12 mouse cellular contexts compared by ENCODE assay signal in the genomic region with DNA sequence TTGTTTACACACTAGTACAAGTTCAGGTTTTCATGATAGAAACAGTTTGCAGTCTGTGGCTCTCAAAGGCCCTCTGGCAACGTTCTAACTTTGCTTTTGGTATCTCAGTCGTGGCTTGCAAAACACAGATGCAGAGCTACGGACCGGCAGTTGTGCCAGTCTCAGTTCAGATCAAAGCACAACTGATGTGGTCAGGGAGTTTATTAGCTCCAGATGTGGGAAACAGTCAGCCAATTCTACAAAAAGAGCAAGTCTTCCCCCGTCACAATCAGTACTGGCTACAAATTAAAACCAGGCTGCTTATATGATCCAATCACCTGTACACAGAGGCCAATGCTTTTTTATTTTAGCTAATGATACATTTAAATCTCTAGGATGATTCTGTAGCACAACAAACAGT.
DNase-seq lines count a peak whose midpoint lies in the region; ATAC-seq lines count a peak whose summit lies in the region.
"Had no signal": no experiment of that assay in that cellular context is flagged by ENCODE, and none has a peak within 500 bp of the region (broad histone marks: within the 10 kb centered on the region; RNA-seq: fewer than 3 reads in every experiment).

No protein-coding gene starts in this region.

- ATAC-seq in kidney, embryonic 16.5 days (ENCODE audit: low FRiP score, low TSS enrichment): no peak
- no peak for ATAC-seq in midbrain, embryonic 13.5 days
- no peak for ATAC-seq in heart, embryonic 11.5 days (replicated peaks; ENCODE audit: insufficient number of reproducible peaks, low FRiP score, low TSS enrichment)

- H3K4me3 ChIP-seq in kidney, embryonic 16.5 days (ENCODE audit: low read length): no peak overlapping the region
- no peak overlapping the region for H3K4me3 ChIP-seq in midbrain, embryonic 13.5 days (replicated peaks)
- H3K4me3 ChIP-seq in heart, embryonic 11.5 days (ENCODE audit: low read depth, low read length): no peak overlapping the region
- H3K4me3 ChIP-seq: megakaryocyte, embryonic 14.5 days had no signal

- H3K9me3 ChIP-seq in kidney, embryonic 16.5 days (ENCODE audit: low read length): no peaks in the 10 kb centered on the region
- no peaks in the 10 kb centered on the region for H3K9me3 ChIP-seq in midbrain, embryonic 13.5 days
- H3K9me3 ChIP-seq in heart, embryonic 11.5 days (replicated peaks; ENCODE audit: control insufficient read depth, low read length): no peaks in the 10 kb centered on the region
- H3K9me3 ChIP-seq: megakaryocyte, embryonic 14.5 days had no signal

- H3K9ac ChIP-seq in kidney, embryonic 16.5 days (replicated peaks; ENCODE audit: low read length): no peak overlapping the region
- H3K9ac ChIP-seq in midbrain, embryonic 13.5 days (replicated peaks): no peak overlapping the region
- H3K9ac ChIP-seq in heart, embryonic 11.5 days (ENCODE audit: low read depth, low read length): no peak overlapping the region

- DNase-seq in kidney, adult 11 months: no peak
- peak; percentile 22 for DNase-seq in T-cell, adult 2 months (ENCODE audit: low spot score)
- DNase-seq in forelimb bud, embryonic 11.5 days (ENCODE audit: low read depth, low spot score): peak; percentile 91
- no peak for DNase-seq in liver
- no peak for DNase-seq in frontal cortex, postnatal 10 days (ENCODE audit: low spot score in 2 of 2)
- DNase-seq: adrenal gland, adult 8-10 months; kidney, adult 8-10 months; thymus, postnatal 25 days had no signal

- H3K4me2 ChIP-seq in kidney, embryonic 16.5 days (replicated peaks; ENCODE audit: low read depth, low read length): no peak overlapping the region
- H3K4me2 ChIP-seq in midbrain, embryonic 13.5 days (replicated peaks): 0 out of 2 replicates have a peak overlapping the region, but pooled peaks have one; percentile 26
- H3K4me2 ChIP-seq in heart, embryonic 11.5 days: no peak overlapping the region

- no peaks in the 10 kb centered on the region for H3K36me3 ChIP-seq in kidney, embryonic 16.5 days (ENCODE audit: insufficient read depth, low read length)
- H3K36me3 ChIP-seq in midbrain, embryonic 13.5 days: no peaks in the 10 kb centered on the region
- H3K36me3 ChIP-seq in heart, embryonic 11.5 days (ENCODE audit: control insufficient read depth, insufficient read depth, low read length): no peaks in the 10 kb centered on the region

- WGBS in kidney, embryonic 16.5 days: 15% methylated on average over 5 of the region's 5 CpGs
- 37% methylated on average over 5 of the region's 5 CpGs for WGBS in midbrain, embryonic 13.5 days
- 42% methylated on average over 5 of the region's 5 CpGs for WGBS in heart, embryonic 11.5 days (ENCODE audit: insufficient replicate concordance)

- H3K4me1 ChIP-seq in kidney, embryonic 16.5 days (ENCODE audit: insufficient read depth, low read length): peaks cover 6% of the 10 kb centered on the region; the same call in 1 of the 2 replicates
- H3K4me1 ChIP-seq in midbrain, embryonic 13.5 days (replicated peaks): peaks cover 34% of the 10 kb centered on the region
- H3K4me1 ChIP-seq in heart, embryonic 11.5 days (ENCODE audit: control insufficient read depth, insufficient read depth, low read length): no peaks in the 10 kb centered on the region

- H3K27ac ChIP-seq in kidney, embryonic 16.5 days (ENCODE audit: low read length): peak overlapping the region; percentile 5; the same call in 1 of the 2 replicates
- H3K27ac ChIP-seq in midbrain, embryonic 13.5 days: no peak overlapping the region
- no peak overlapping the region for H3K27ac ChIP-seq in heart, embryonic 11.5 days (ENCODE audit: low read depth, low read length)

- H3K27me3 ChIP-seq in kidney, embryonic 16.5 days (ENCODE audit: insufficient read depth, low read length): no peaks in the 10 kb centered on the region
- H3K27me3 ChIP-seq in midbrain, embryonic 13.5 days: no peaks in the 10 kb centered on the region
- H3K27me3 ChIP-seq in heart, embryonic 11.5 days (ENCODE audit: control insufficient read depth, insufficient read depth, low read length): no peaks in the 10 kb centered on the region
- H3K27me3 ChIP-seq: megakaryocyte, embryonic 14.5 days had no signal

Comparison
In these comparisons a context has a peak if more than half of its experiments do, and no peak if none do; other contexts are left out.
1. DNase-seq: peak in T-cell, adult 2 months (single experiment) and forelimb bud, embryonic 11.5 days (single experiment); none in kidney, adult 11 months (single experiment), liver (single experiment) and frontal cortex, postnatal 10 days (0 of 2).